Mouse (Mus musculus): ENCODE data around the gene Lrrc4.

- TF ChIP-seq CTCF (conservative IDR thresholded peaks at IDR 0.05; ENCODE audit: low read length) (no peak), POU5F1 (IDR thresholded peaks at IDR 0.05; ENCODE audit: borderline replicate concordance, low read length) (no peak)
Measured at GRCm38 (mm10) chr6:28874053-28874452, 42.5 kb upstream of the Lrrc4 start.
